Mouse (Mus musculus): ENCODE results near the gene St3gal3. TPM values are rescaled to one million over a fixed set of nuclear protein-coding genes. Genes with fewer than 3 reads are reported as not detected.
A peak's percentile ranks its signal among the peaks of the same experiment; 100 is the strongest.

Gene St3gal3
- total RNA-seq, 4 experiments from 2014 or later, result 30.4 to 40.3 (median 35.3) TPM

DNA sequence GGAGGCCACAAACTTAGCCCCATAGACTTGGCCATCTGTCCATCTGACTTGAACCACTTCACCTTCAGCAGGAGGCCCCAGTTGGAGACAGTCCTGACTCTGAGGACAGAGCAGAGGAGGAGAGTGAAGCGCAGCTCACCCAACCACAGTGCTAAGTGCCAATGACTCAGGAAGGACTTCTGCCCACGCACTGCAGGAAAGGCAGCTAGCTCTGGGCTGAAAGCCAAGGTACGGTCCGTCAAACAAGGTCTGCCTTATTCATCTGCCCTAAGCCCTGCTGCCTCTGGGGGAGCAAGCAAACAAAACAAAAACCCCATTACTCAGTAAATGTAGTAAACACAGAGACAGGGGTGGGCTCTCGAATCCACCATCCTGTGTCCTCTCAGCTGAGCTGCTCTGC lies 4.2 kb upstream of the St3gal3 start:
- DNase-seq, result peak; percentile 81

DNA sequence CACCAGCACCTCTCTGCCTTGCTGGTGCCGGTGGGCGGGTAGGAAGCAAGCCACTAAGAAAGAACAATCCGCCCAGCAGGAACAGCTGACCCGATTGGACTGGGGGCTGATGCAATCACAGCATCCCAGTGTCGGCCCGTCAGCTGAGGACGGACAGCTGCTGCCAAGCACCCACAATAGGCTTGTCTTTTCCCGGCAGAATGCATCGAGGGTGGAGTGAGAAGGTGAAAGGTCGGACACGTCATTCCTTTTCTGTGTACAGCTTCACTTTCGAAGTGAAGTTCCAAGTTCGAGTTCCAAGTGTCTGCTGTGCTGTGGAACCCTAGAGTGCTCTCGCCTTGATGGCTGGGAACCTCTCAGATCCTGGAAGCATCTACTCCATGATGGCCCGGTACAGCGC lies 3.1 kb upstream of the St3gal3 start:
- DNase-seq, result no peak

DNA sequence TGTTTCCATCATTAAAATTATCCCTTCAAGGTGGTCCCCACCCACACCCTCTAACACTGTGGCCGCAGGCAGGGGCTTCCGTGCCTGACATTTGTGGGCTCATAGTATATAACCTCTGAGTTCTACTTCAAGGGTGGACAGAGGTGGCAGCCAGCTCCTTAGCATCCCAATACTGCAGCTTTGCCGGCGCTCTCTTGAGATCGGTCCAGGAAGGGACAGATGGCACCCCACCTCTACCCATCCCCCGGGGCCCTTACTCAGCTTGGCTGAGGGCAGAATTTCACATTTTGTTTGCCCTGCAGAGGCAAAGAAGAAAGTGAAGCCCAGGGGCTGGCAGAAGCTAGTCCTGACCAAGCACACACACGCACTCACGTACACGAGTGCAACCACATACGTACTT lies 2.6 kb upstream of the St3gal3 start:
- DNase-seq, result no peak

DNA sequence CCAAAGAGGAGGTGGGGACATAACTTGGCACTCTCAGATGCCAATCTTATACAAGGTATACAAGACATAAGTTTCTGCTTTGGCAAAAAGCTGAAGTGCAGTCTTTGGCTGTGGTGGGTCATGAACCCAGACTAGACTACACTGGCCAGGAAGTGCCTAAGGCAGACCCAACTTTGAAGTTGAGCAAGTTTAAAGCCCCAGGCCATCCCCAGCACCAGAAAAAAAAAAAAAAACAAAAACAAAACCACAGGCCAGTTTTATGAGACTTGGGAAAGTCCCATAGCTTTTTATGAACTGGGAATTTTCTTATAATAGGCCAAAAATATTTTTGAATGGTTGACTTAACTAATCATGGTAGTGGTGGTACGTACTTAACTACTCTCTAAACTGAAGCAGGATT lies 700 bp upstream of the St3gal3 start:
- DNase-seq, result no peak

DNA sequence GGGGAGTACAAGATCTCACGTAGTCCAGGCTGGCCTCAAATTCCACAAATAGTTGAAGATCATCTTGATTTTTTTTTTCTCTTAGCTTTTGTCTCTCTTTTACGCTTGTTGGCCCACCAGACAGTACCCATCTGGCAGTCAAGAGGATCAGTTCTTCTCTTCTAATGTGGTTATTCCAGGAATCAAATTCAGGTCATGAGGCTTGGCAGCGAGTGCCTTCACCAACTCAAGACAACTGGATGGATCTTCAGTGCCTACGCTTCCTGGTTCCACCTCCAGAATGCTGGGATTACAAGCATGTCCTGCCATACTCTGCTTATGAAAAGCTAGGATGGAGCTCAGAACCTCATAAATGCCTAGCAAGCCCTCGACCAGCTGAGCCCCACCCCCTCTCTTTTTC lies 3.4 kb downstream of the St3gal3 start:
- DNase-seq, result no peak

DNA sequence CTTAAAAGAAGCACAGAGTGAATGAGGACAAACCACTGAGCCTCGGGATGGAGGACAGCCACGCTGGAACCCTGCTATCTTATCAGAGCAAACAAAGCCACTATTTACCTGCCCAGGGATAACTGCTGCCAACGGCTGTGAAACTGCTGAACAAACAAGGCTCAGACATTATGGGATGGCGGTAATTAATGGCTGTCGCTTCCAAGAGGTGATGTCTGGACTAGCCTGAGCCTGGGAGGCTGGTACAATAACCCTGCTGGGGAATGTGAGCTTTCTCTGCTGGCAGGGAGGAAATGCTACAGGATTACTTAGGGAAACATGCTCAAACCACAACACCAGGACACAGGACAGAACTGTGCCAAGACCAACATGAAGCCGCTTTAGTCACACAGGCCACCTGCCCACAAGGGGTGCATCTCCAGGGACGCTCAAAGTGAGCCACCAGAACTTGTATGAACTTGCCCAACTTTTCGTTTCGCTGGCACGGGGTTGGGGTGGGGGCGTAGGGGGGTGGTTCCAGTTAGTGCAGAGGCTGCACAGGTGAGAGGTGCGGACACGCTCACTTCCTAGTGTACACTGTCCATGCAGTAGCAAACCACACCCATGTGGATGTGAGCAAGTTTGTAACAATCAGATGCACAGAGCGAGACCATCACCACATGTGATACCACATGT lies 11.5 kb downstream of the St3gal3 start:
- no peak for DNase-seq

DNA sequence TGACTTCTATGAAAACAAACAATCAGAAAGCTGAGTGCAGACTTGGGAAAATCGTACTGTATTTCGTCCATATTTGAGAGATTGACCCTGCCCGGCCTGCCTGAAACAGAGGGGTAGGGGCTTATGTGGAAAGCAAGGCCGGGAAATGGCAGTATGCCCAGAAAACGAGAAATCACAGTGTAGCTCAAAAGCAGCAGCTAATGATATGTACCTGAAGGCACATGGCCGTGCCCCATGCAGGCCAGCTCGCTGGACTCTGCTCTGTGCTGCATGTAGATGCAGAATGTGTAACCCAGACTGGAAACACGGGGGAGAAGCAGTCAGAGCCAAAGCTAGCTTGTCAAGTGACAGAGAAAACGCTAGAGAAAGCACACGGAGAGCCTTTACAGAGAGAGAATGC lies 12.6 kb downstream of the St3gal3 start:
- no peak for DNase-seq

DNA sequence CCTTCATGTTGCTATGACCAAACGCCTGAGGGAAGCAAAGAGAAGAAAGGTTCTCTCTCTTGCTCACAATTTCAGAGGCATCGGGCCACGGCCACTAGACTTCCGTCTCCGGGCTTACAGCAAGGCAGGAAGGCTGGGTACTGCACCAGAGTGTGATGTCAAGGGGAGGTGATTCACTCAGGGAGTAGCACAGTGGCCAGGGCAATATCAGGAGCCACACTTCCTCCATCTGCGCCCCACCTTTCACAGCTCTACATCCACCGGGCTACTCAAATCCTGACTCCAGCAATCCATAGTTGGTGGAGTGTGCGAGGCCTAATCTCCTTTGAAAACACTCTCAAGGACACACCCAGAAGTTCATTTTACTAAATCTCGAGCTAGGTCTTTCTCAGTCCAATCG lies 17.1 kb downstream of the St3gal3 start:
- DNase-seq, result no peak

DNA sequence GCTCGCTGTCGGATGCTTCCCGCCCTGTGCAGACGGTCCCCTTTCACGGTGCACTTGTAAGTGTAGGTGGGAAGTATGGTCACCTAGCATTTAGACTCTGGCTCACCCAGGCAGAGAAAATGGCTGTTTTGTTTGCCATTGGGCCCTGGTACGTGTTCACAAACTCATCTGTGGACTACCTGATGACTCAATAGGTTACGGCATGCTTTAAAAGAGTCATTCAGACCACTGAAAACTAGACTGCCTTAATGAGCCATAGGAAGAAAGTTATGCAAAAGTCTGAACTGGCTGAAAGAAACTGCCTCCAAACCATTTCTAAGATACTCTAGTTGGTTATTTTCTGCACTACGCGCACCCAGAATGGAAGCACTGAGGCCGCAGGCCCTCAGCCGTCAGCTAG lies 18.6 kb downstream of the St3gal3 start:
- no peak for DNase-seq

DNA sequence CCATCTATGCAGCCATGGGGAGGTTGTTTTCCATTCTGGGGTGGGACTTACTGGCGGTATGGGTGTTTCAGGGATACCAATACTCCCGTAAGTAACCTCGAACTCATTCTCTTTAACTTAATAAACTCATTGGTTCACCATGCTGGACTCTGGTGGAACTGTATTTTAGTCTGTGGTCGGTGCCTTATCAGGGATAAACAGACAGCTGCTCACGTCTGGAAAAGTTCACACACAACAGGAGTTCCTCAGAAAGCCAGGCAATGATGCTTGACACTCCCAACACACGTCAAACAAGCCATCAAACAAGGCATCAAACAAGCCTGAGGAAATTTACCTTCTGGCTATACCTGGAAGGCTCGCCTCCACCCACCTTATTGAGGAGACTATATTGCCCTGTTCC lies 19.6 kb downstream of the St3gal3 start:
- no peak for DNase-seq

DNA sequence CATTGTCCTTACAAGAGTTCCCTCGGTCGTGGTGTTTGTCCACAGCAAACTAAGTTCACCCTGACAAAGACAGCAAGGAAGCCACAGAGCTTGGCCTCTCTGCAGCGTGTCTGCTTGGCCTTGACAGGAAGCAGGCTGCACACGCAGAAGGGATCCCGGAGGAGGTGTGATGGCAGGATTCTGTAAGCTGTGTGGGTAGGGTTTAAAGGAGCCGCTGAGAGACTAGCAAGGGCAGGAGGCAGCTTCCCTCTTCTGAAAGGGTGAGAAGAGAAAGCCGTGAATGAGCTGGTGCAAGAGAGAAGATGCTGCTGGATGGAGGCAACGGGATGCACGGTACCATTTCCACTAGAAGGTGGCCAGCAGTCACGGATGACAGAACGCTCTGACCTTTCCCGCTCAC lies 22.1 kb downstream of the St3gal3 start:
- DNase-seq, result no peak

DNA sequence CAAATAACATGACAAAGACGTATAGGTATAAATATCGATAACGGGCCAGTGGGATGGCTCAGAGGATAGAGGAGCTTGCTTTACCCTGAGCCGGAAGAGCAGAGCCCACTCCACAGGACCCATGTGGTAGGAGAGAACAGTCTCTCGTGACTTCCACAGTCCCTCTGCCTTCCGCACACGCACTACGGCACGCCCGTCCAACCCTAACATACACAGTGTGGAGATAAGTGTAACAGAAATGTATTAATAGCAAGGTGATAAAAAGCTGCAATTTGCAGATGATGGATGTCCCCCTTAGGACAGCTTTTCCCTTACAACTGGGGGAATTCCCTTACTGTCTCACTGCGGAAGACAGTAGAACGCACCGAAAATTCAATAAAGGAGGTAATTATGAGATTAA lies 25.1 kb downstream of the St3gal3 start:
- no peak for DNase-seq

DNA sequence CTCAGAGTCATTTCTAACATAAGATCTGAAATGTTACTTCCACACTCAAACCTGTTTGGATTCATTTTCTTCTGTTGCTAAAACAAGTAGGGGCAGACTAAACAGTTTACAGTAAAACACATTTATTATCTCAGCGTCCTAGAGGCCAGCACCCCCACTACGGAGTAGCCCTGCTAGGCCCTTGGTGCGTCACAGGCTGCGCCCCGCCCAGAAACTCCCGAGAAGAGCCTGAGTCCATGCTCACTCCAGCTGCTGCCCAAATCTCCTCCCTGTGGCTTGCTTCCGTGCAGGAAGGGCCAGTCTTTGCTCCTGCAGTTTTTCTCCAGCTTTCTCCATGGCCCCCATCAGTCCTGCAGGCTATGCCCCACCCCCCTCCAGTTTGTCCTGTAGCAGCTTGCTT lies 25.9 kb downstream of the St3gal3 start:
- DNase-seq, result no peak

DNA sequence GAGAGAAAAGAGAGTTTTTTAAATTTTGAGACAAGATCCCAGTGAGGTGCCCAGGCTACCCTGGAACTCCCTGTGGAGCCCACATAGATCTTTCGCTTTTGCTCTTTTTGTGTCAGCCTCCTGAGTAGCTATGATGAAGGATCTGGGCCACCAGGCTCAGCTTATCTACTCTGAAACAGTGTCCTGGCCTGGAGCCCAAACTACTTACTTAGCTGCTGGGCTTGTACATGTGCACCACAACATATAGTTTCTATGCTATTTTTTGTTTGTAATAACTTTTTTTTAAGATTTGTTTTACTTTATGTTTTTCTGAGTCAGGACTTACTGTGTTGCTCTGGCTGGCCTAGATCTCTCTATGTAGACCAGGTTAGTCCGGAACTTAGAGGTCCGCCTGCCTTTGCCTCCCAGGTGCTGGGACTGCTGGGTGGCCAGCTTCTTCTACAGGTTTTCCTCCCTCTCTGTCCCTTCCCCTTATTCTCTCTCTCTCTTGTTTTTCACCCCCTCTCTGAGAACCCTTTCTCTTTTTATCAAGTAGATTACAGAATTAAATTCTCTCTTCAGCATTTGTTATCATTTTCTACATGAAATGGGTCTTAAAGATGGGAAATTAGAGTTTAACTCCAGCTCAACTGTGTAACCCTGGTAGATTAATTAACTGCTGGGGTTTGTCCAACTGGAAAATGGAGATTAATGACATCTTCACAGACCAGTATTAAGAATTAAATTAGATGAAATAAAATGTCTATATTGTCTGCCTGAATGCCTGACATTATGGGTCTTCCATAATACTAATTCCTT lies 29.3 kb downstream of the St3gal3 start:
- DNase-seq, result no peak

DNA sequence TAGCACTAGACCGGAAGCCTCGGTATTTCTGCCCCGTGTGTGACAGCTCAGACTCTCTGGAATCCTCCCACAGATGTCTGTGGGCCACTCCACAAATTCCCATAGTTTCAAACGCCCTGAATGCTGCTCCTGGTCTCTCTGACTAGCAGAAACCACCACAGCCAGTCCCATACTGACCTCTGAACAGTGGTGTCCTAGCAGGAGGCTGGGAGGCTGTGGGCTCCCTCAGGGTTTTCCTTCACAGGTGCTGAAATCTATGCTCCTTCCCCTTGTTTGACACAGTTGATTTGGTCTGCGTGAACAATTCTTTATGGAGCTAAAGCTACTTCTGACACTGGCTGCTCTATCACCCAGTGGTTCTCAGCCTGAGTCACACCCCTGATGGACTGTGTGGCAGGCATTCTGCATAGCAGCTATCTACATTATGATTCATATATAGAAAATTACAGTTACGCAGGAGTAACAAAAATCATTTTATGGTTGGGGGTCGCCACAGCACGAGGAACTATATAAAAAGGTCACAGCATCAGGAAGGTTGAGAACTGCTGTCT lies 31.4 kb downstream of the St3gal3 start:
- DNase-seq, result no peak

DNA sequence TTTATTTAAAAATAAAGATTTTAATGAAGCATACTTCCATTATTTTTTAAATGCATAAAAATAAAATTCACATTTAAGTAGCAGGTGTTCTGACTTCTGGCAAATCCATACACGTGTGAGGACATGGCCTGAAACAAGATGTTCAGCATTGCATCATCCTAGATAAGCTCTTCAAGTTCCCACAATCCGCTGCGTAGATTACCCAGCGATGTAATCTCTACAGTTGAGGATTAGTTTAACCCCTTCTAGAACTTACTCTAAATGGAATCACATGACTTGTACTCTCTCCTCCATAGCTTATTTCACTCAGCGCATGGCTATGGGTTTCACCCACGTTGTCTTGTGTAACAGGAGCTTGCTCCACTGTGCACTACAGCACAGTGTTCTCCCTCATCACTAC lies 33.2 kb downstream of the St3gal3 start:
- DNase-seq, result no peak

DNA sequence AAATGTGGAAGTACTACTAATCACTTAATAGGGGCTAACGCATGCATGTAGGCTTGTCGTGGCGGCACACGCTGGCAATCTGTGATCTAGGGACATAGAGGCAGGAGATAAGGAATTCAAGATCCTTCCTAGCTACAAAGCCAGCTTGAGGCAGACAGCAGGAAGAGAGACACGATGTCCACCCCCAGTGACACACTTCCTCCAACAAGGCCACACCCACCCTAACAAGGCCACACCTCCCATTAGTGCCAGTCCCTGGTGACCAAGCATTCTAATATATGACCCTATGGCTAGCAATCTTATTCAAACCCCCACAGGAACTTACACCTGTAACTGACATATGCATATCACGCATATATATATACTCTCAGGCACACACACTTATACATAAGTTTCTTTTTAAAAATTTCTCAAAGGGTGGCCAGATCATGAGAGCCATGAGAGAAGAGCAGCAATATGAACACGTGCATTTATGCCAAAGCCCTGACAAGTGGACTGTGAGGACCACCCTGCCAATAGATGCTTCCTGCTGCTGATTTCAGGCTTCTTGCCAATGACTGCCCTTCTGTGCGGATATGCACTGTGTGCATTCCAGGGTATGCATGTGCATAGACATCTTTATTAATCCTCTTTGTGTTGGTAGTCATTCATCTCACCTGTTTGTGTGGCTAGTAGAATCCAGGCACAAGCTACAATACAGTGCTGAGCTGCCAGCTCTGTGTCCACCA lies 34.9 kb downstream of the St3gal3 start:
- no peak for DNase-seq

DNA sequence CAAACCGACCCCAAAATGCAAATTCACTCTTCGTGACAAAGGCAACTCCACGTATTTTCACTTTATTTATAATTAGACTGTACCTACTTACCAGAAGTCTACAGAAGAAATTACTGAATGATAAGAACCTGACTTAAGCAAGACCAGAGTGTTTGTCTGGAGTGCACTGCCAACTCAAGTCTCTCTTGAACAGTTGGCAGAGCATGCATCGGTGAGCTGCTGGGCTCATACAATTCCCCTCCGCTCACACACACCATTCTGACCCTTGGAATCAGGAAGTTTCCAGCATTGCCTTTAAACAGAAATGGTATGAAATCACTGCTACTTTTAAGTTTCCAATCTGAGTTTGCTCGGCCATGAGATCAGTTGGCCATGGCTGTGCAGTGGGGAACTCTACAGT lies 36.1 kb downstream of the St3gal3 start:
- no peak for DNase-seq

DNA sequence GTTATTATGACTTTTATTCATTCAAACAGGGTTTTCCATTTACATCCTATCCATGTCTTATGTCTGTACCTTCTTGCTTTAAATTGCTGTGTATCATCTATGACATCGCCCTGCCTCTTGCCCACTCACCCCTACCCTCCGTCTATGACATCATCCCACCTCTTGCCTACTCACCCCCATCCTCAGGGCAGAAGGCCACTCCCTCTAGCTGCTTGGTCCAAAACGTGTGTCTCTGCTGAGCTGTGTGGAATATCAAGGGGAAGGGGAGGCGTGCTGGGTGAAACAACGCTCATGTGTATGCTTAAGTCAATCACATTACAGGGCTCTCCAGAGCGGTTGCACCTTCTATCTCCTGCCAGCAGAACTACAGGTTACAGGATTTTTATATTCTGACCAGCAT lies 38.6 kb downstream of the St3gal3 start:
- DNase-seq, result no peak

DNA sequence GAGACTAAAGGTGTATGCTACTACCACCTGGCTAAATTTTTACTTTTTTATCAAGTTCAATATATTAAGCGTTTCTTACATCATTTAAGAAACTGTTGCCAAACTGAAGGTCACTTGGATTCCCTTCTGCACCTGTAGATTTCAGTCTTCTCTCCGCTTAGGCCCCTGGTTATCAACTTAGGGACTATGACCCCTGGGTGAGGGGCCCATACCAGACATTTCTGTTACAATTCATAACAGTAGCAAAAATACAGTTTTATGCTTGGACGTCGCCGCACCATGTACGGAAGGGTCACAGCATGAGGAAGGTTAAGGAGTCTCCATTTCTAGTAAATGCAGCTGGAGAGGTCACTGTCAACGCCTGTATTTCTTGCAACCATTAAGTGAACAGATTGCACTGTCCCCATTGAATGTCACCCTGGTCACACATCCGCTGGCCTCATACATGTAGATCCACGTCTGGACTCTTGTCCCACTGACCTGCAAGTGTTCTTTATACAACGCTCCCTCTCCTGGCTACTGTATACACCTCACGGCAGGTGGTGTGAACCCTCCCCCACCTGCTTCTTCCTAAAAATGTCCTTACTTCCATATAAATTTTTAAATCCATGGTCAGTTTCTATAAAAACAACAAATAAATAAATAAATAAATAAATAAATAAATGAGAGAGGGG lies 41.8 kb downstream of the St3gal3 start:
- no peak for DNase-seq

DNA sequence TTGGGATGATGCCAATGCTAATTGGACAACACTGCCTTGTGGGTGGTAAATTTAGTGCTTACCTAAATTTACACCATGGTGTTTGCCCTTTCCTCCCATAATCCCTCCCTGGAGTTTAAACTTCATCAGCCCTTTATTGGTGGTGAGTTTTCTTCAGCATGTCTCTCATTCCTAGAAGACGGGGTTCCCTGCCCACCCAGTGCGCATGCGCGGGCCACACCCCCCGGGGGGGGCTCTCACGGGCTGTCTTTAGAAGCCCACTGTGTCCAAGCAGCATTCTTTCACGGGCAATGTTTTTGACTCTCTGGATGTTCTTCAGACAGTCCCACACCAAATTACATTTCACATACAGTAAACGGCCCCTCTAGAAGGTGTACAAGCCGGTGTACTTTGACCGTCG lies 44.3 kb downstream of the St3gal3 start:
- no peak for DNase-seq

DNA sequence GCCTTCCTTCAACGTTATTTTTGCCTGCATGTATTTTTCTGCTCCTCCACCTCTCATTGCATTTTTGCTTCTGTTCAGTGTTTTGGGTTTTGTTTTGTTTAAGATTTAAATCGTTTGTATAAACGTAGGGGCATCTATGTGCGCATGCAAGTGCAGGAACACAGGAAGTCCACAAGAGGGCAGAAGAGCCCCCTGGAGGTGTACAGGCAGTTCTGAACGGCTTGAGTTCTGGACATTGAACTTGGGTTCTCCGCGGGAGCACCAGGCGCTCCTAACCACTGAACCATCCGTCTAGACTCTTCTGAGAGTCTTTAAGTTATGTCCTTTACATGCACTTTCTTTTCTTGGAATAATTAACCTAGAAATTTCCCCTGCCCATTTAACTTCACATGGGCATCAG lies 44.8 kb downstream of the St3gal3 start:
- DNase-seq, result no peak

DNA sequence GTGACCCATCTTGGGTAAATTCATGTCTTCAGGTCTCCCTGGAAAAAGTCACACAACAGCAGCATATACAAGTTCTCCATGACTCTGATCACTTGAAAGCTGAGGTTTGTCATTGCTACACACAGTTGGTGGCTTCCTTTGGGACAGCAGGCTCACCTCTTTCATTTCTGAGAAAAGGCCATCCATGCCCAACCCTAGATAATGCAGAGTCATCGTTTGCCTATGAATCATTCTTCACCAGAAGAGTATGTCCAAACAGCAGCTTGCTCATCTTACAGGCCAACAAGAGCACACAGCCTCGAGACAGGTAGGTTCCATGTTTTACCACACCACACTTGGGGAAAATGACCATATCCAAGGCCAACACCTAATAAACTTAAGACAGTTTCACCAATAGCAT lies 45.9 kb downstream of the St3gal3 start:
- no peak for DNase-seq

All from adrenal gland, adult 8-10 months (tissue).